Mouse (Mus musculus): ENCODE measurements around the gene Kat2b. TPM values are rescaled to one million over a fixed set of nuclear protein-coding genes. Genes with fewer than 3 reads are reported as not detected.
"Not testable (repeated sequence)": the region's sequence is repeated elsewhere in the genome, so short reads cannot be mapped to it uniquely, and the experiment has no call there.

Kat2b gene
- total RNA-seq, 1 experiment from 2014 or later, result 97.1 TPM

- DNase-seq, result no peak
These were observed 94.6 kb downstream of the Kat2b start for GRCm38 (mm10) chr17:53661056-53661840.

GRCm38 (mm10) chr17:53664267-53664666, 97.6 kb downstream of the Kat2b start:
- DNase-seq, result no peak

- DNase-seq, result no peak
These were observed 98.2 kb downstream of the Kat2b start for GRCm38 (mm10) chr17:53664703-53665382.

- no peak for DNase-seq
These were observed 103.8 kb downstream of the Kat2b start for GRCm38 (mm10) chr17:53670453-53670852.

DNA sequence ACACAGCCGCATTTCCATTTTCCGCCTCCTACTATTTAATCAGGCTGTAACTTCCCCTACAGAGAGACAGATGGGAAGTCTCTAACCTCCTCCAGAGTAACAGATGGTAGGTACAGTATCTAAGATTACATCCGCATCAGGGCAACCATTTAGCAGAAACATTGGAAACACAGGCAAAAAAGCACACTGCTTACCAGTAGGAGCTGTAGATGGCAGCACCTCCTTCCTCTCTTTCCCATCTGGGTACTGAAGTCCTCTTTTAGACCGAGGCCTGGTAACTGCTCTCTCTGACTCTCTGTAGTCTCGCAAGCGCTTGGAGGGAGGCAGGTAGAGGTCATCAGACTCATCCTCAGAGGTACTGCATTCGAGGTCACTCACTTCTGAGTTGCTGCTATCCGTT, 112.1 kb downstream of the Kat2b start:
- DNase-seq, result no peak

DNA sequence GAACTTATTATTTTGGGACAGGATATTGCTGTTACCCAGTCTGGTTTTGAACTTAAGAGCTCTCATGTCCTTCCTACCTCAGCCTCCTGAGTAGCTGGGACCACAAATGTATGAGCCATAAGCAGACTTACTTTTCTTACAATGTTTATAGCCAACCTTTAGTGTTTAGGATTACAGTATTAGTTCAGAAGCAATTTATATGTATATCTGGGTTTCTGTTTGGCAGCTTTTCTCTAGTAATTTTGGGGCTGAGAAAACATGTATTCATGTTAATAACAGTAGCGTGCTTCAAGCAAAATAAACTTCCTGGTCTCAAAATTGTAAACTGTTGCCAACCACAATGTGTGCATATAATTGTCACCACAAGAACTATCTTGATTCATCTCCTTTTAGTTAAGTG, 121.7 kb downstream of the Kat2b start:
- no peak for DNase-seq

DNA sequence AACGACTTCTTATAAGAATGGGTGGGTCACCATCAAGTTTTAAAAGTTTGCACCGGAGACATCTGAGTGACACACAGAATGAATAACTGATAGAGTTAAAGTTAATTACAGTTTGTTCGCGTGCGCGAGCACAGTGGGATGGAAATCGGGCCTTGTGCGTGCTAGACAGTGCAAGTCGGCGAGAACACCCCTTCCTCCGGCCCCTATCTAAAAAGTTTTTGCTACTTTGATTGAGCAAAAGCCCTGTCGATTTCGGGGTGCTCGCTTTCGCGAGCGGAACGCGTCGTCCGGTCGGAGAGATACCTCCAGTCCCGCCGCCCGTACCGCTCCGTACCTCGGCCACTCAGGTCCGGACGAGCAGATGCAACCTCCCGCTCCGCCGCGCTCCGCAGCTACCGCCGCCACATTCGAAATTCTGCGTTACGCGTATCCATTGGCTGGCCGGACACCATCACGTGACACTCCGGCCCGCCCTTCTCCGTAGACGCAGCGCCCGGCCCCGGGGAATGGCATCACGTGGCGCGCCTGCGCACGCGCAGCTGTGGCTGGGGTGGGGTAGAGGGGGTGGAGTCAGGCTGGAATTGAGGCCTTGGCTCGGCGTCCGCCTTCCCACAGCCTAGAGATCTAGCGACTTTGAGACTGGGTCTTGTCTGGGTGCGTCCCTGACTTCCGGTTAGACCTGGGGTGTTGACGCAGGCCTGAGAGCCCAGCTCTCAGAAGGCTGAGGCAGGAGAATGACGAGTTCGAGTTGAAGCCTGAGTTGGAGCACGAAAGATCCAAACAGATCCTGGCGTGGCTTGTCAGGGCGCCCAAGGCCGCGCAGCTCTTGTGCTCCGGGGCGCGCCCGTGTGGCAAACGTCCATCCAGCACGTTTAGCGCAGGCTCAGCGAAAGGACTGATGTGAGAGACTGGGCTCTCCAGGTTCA, 122.5 kb downstream of the Kat2b start, which contains the start of gene Sgo1:
TSS of gene Sgo1 (minus strand) at position 457 of the 926 bp plus-strand sequence.
- DNase-seq, result peak; percentile 99

DNA sequence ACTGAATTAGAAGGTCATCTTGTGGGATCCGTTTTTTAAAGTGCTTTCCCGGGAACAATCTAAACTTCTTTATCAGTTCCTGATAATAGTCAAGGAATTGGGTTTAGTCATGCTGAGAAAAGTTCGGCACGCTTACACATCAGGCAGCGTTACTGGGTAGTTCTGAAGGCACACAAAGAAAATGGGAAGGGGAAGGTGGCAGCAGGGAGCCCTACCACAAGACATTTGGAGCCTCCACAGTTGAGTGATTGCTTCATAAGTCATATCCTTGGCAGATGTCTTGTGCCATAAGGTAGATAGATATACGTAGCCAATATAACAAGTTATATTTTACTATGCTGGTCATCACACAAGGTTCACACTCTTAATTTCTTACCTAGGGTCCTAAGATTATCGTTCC, 123.3 kb downstream of the Kat2b start:
- no peak for DNase-seq

DNA sequence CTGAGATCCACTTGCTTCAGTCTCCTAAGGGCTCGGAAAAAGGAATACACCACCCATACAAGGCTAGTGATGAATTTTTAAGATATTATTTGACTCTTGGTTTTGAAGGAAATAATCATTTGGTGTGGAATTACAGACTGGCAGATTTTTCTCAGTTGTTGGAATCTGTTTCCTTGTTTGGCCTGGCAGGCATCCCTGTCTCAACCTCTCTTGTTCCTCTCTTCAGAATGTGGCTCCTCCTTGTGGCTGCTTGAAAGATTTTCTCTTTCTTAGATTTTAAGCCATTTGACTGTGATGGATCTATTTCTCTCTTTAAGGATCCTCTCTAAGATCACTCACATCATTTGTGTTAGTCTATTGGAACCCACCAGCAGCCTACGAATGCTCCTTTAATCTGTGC, 127.4 kb downstream of the Kat2b start:
- DNase-seq, result peak; percentile 7

- DNase-seq, result not testable (repeated sequence)
These were observed 130.9 kb downstream of the Kat2b start for GRCm38 (mm10) chr17:53697521-53697920.

DNA sequence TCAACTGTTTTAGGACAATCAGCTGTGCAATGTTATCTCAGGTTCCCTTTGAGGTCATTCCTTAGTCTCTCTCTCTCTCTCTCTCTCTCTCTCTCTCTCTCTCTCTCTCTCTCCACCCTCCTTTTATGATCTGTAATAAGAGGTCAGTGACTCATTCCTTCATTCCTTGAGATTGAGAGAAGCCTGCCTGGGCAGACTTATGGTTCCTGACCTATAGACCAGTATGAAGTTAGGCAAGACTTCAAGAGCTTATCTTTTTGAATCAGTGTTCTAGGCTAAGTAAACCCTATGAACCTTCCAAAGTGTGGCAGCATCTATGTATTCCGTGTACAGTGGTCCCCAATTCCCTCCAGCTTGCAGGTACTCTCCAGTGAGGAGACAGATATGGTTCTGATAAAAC, 147.8 kb downstream of the Kat2b start:
- no peak for DNase-seq

GRCm38 (mm10) chr17:53715161-53715560, 148.5 kb downstream of the Kat2b start:
- DNase-seq, result not testable (repeated sequence)

- no peak for DNase-seq
These were observed 151.8 kb downstream of the Kat2b start for GRCm38 (mm10) chr17:53718474-53718873.

- not testable (repeated sequence) for DNase-seq
These were observed 152.3 kb downstream of the Kat2b start for GRCm38 (mm10) chr17:53718916-53719315.

Other genes starting within 250 kb of the Kat2b start
- 0.43 and 0.52 TPM in 2 replicates for gene Efhb, start 103.5 kb upstream of the Kat2b start, total RNA-seq (2021)
- 101 and 109 TPM in 2 replicates for gene Rab5a, start 87.6 kb upstream of the Kat2b start, total RNA-seq (2021)
- not detected in 2 replicates for gene Pp2d1, start 27.4 kb upstream of the Kat2b start, total RNA-seq (2021)
- 2.3 and 2.8 TPM in 2 replicates for gene Sgo1, start 122.5 kb downstream of the Kat2b start, total RNA-seq (2021)